Mouse (Mus musculus) ES-Bruce4 (cell line): Measurements from ENCODE around the gene Syt5. TPM values are rescaled to one million over a fixed set of nuclear protein-coding genes. Genes with fewer than 3 reads are reported as not detected.

ENCODE experiments used
- H3K27ac ChIP-seq: 2 replicates; pipeline ENCODE4 v1.5.1; 2012; ENCODE audit warnings: low read length, inconsistent platforms; ENCODE audit not compliant: insufficient read depth
- H3K27me3 ChIP-seq: 2 replicates; pipeline ENCODE4 v1.6.1; 2012; ENCODE audit warnings: mild to moderate bottlenecking, low read length, inconsistent platforms; ENCODE audit not compliant: control insufficient read depth, poor library complexity, insufficient read depth, severe bottlenecking
- H3K36me3 ChIP-seq: 2 replicates; pipeline ENCODE4 v1.6.1; 2012; ENCODE audit warnings: inconsistent platforms, mild to moderate bottlenecking, low read length, moderate library complexity; ENCODE audit not compliant: control insufficient read depth, poor library complexity, insufficient read depth, severe bottlenecking
- H3K4me1 ChIP-seq: one replicate; pipeline ENCODE4 v1.8.1; 2011; ENCODE audit warnings: low read length; ENCODE audit not compliant: control insufficient read depth, insufficient read depth
- H3K4me3 ChIP-seq: 2 replicates; pipeline ENCODE4 v1.5.1; 2011; ENCODE audit warnings: low read depth, mild to moderate bottlenecking, low read length
- H3K9ac ChIP-seq: 2 replicates; pipeline ENCODE4 v1.6.1; 2012; ENCODE audit warnings: low read depth, mild to moderate bottlenecking, inconsistent platforms; ENCODE audit not compliant: poor library complexity, severe bottlenecking
- H3K9me3 ChIP-seq: replicated peaks from 2 replicates; pipeline ENCODE4 v1.6.1; 2012; ENCODE audit warnings: mild to moderate bottlenecking, low read length, inconsistent platforms; ENCODE audit not compliant: control insufficient read depth, poor library complexity, insufficient read depth, severe bottlenecking
- CTCF ChIP-seq: IDR thresholded peaks from one replicate; pipeline ENCODE4 v1.8.1; 2011; ENCODE audit warnings: low read depth, low read length
- EP300 ChIP-seq: IDR thresholded peaks from 2 replicates; pipeline ENCODE4 v1.6.1; 2011; ENCODE audit warnings: low read depth, low read length; ENCODE audit not compliant: insufficient read depth
- POLR2A ChIP-seq: IDR thresholded peaks from one replicate; pipeline ENCODE4 v1.8.1; 2011; ENCODE audit warnings: low read length; ENCODE audit not compliant: insufficient read depth
- polyA plus RNA-seq: library from polyadenylated mRNA; stranded (reverse); fragments of >200 nt; gene quantifications from 2 replicates; pipeline ENCODE4 v1.2.4, GENCODE M21; 2011; ENCODE audit warnings: low read depth; ENCODE audit not compliant: missing spikeins, insufficient read depth, insufficient read length

Gene Syt5
- polyA plus RNA-seq, 1 experiment: 4.9 TPM

DNA sequence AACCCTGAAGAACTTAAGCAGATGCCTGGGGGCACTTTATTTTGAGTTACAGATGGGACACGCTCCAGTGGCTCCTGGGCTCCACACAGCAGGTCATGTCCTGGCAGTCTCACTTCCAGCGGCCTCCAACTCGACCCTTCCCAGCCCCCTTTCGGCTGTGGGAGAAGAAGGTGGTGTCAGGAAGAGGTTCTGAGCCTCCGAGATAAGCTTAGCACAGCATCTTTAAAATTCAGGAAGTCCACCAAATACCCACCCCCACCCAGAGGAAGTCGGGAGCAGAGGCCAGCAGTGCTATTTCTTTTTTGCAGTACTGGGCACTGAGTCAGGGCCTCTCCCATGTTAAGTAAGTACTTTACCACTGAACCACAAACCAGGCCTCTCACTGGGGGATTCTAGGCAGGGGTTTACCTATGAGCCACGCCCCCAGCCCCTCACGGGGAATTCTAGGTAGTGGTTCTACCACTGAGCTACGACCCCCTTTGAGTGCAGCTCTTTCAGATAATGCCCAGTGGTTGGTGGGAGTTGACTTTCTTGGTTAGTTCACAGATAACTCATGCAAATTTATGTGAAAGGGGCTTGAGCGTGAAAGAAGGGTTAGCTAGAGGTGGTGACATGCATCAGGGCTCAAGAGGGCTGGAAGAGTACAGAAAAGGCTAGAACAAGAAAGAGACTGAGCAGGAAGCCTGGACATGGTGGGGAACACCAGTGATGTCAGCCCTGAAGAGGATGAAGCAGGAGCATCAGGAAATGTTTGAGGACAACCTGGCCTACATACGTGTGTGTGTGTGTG lies 42.5 kb downstream of the Syt5 start:
- no peak for TF ChIP-seq EP300
- TF ChIP-seq CTCF: no peak
- TF ChIP-seq POLR2A: no peak
- H3K27ac ChIP-seq: no peak overlapping the region
- H3K4me3 ChIP-seq: no peak overlapping the region
- H3K36me3 ChIP-seq: no peaks in the 10 kb centered on the region
- no peaks in the 10 kb centered on the region for H3K9me3 ChIP-seq
- no peak overlapping the region for H3K9ac ChIP-seq
- no peaks in the 10 kb centered on the region for H3K4me1 ChIP-seq
- no peaks in the 10 kb centered on the region for H3K27me3 ChIP-seq

DNA sequence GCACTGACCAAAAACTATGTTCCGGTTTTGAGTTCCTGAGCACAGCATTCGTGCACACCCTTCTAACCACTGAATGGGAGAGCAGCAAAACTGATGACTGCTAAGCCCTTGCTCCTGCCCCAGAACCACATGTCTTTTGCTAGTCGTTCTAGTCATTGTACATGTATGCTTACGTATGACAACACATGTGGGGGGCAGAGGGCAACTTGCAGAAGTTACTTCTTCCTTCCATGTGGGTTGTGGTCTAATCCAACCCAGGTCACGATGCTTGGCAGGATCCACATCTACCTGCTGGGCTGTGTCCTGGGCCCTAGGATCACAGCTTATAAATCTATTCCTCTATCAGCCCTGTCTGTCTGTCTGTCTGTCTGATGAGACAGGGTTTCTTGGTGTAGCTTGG lies 43.5 kb downstream of the Syt5 start:
- Histone ChIP-seq H3K27ac (no peak overlapping the region), H3K9ac (no peak overlapping the region), H3K4me3 (no peak overlapping the region), H3K36me3 (no peaks in the 10 kb centered on the region), H3K9me3 (no peaks in the 10 kb centered on the region), H3K4me1 (no peaks in the 10 kb centered on the region), H3K27me3 (no peaks in the 10 kb centered on the region)
- TF ChIP-seq CTCF: no peak
- TF ChIP-seq EP300: no peak
- TF ChIP-seq POLR2A: no peak

DNA sequence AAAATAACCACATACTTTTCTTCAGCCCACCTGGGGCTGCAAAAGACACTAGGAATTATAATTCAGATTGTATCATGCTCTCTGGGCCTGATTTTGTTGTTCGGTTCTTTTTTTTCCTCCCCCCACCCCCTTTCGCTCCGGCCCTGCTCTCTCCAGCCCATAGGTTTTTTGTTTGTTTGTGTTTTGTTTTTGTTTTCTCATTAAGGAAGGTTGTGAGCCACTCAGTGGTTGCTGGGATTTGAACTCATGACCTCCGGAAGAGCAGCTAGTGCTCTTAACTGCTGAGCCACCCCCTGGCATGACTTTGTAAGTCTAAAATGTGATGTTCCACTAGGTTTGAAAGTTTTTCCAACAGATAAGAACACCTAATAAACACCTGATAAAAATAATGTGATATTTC lies 44.2 kb downstream of the Syt5 start:
- H3K4me1 ChIP-seq: no peaks in the 10 kb centered on the region
- H3K27ac ChIP-seq: no peak overlapping the region
- no peak overlapping the region for H3K9ac ChIP-seq
- H3K36me3 ChIP-seq: no peaks in the 10 kb centered on the region
- no peaks in the 10 kb centered on the region for H3K27me3 ChIP-seq
- H3K4me3 ChIP-seq: no peak overlapping the region
- no peak for TF ChIP-seq EP300
- TF ChIP-seq POLR2A: no peak
- TF ChIP-seq CTCF: no peak
- H3K9me3 ChIP-seq: no peaks in the 10 kb centered on the region

DNA sequence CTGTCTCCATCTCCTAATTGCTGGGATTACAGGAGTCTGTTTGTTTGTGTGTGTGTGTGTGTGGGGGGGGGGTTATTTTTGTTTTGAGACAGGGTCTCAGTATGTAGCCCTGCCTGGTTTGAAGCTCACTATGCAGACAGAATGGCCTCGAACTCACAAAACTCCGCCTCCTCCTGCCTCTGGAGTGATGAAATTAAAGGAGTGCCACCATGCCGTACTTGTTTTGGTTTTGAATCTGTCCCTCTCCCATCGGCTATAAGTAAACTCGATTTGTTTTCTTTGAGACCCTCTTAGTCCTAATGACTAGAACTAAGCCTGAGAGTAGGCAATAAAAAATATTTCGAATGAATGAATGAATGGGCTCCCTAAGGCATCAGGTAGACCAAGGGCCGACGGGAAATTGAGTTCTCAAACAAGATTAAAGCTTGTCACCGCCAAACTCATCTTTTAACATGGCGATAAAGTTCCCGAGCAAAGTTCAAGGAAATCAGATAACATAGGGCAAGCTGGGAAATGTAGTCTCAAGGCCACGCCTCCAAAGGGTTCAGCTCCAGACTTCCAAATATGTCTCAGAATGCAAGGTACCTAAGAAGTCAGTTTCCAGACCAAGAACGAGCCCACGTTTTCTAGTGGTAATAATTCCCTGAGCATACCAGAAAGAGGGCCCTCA lies 44.8 kb downstream of the Syt5 start:
- Histone ChIP-seq H3K27me3 (no peaks in the 10 kb centered on the region), H3K9ac (peak overlapping the region; percentile 91; the same call in 1 of the 2 replicates), H3K4me1 (no peaks in the 10 kb centered on the region), H3K27ac (no peak overlapping the region), H3K4me3 (peak overlapping the region; percentile 99), H3K36me3 (no peaks in the 10 kb centered on the region), H3K9me3 (no peaks in the 10 kb centered on the region)
- TF ChIP-seq EP300 (no peak), CTCF (no peak), POLR2A (no peak)

DNA sequence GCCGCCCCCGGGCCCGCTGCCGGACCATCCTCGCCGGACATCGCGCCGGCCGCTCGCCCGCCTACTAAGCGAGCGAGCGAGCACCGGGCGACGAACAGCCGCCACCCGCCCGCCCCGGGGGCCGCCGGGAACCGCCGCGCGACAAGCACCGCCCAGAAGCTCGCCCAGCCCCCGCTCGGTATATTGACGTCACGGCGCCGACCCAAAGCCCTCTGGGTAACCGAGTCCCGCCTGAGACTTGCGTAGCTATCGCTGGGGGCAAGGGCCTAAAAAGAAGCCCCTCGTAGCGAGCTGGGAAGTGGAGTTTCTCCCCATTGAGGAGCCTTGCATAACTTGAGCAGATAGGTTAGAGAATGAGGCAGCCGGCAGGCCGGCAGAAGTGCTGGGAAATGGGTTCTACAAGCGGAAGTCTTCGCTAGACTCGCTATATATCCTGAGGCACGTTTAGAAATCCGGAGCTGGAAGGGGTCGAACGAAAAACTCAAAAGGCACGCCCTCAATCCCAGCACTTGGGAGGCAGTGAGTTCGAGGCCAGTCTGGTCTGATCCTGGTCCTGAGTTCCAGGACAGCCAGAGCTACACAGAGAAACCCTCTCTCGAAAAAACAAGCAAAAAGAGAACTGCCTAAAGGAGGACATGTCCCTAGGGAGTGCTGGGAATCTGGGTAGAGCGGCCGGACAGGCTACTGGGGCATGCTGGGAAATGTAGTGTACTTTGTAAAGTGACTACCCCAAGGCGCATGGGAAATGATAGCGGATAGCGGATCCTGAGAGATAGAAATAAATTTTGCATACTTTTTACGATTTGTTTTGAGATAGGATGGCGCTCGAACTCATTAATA lies 45.6 kb downstream of the Syt5 start, which contains the start of gene Ppp1r12c:
TSS of gene Ppp1r12c (minus strand) at position 123 of the 840 bp plus-strand sequence.
- Histone ChIP-seq H3K9ac (peak within 1 kb of the TSS; percentile 91), H3K36me3 (no peaks in the 10 kb centered on the region), H3K9me3 (no peaks in the 10 kb centered on the region), H3K4me3 (peak within 1 kb of the TSS; percentile 99), H3K27ac (peak within 1 kb of the TSS; percentile 79), H3K4me1 (no peaks in the 10 kb centered on the region), H3K27me3 (no peaks in the 10 kb centered on the region)
- no peak for TF ChIP-seq EP300
- TF ChIP-seq CTCF: no peak
- peak; percentile 21 for TF ChIP-seq POLR2A
